Comparison of ENCODE assay signal across 8 mouse cellular contexts in the genomic region with DNA sequence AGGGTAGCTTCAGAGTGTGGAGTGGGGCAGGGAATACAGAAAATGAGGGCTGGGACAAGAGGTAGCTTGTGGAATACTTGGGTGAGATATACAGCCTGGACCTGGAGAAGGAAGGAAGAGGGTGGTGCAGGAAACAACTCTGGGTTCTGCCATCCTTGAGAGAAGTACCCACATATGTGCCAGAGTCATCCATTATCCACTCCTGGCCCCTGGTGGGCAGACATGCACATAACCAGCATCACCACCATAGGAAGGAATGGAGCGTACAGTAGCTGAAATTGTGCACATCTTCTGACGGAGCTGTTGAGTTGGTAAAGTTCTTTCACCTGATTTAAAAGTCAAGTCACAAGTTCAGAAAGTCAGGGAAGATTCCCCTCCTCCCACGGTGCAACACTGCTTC.
DNase-seq lines count a peak whose midpoint lies in the region; ATAC-seq lines count a peak whose summit lies in the region.

No protein-coding gene starts in this region.

- peak; percentile 75 for ATAC-seq in megakaryocyte progenitor cell, adult 5-6 weeks (replicated peaks; ENCODE audit: poor library complexity)

- intact Hi-C loops in heart, postnatal 36 days (cut with DNase I), result loop anchor here (5.0 kb wide), 2 partner anchors 799 to 1054 kb away; no protein-coding TSS in a partner anchor

- peak; percentile 2 for DNase-seq in cerebellum, adult 9-10 months
- no peak for DNase-seq in cerebellum, adult 11 months
- DNase-seq in lung, postnatal 36 days, result peak; percentile 6
- DNase-seq in lung, adult 18-20 months, result no peak
- DNase-seq in heart, postnatal 36 days, result peak; percentile 5 to 16
- DNase-seq in ovary, postnatal 14 days (ENCODE audit: low spot score), result no peak
- no peak for DNase-seq in ovary, postnatal 10 days (ENCODE audit: low spot score)

Comparison
In these comparisons a context has a peak if more than half of its experiments do, and no peak if none do; other contexts are left out.
1. DNase-seq: peak in cerebellum, adult 9-10 months (single experiment), lung, postnatal 36 days (single experiment) and heart, postnatal 36 days (2 of 2); none in cerebellum, adult 11 months (single experiment), lung, adult 18-20 months (0 of 2), ovary, postnatal 14 days (single experiment) and ovary, postnatal 10 days (single experiment).